In genomic region chr2:80542801-80543200, GRCm38 (mm10) we compare ENCODE assay signal across 15 mouse cellular contexts.
"Had no signal": no experiment of that assay in that cellular context is flagged by ENCODE, and none has a peak within 500 bp of the region (broad histone marks: within the 10 kb centered on the region; RNA-seq: fewer than 3 reads in every experiment).

No protein-coding gene starts in this region.

- H3K4me3 ChIP-seq: lung, embryonic 15.5 days; midbrain, embryonic 13.5 days; midbrain, embryonic 15.5 days; neural tube, embryonic 12.5 days; stomach, embryonic 15.5 days had no signal

- H3K4me1 ChIP-seq: lung, embryonic 15.5 days; midbrain, embryonic 13.5 days; midbrain, embryonic 15.5 days; neural tube, embryonic 12.5 days; stomach, embryonic 15.5 days had no signal

- ATAC-seq: lung, postnatal 0 days; midbrain, embryonic 13.5 days; midbrain, embryonic 15.5 days had no signal

- H3K9ac ChIP-seq: lung, embryonic 15.5 days; midbrain, embryonic 13.5 days; midbrain, embryonic 15.5 days; neural tube, embryonic 12.5 days; stomach, embryonic 15.5 days had no signal

- DNase-seq: lung, adult 2 months; lung, postnatal 14 days; lung, postnatal 36 days; right cerebral cortex, postnatal 14 days; thymus, adult 18-20 months; thymus, postnatal 14 days; thymus, postnatal 36 days had no signal

- H3K4me2 ChIP-seq: lung, embryonic 15.5 days; midbrain, embryonic 11.5 days; midbrain, embryonic 13.5 days; midbrain, embryonic 15.5 days; neural tube, embryonic 12.5 days; stomach, embryonic 15.5 days had no signal

- H3K27ac ChIP-seq: lung, embryonic 15.5 days; macrophage; midbrain, embryonic 13.5 days; midbrain, embryonic 15.5 days; neural tube, embryonic 12.5 days; stomach, embryonic 15.5 days had no signal

- H3K27me3 ChIP-seq: lung, embryonic 15.5 days; midbrain, embryonic 13.5 days; midbrain, embryonic 15.5 days; neural tube, embryonic 12.5 days; stomach, embryonic 15.5 days had no signal

- H3K9me3 ChIP-seq: lung, embryonic 15.5 days; midbrain, embryonic 13.5 days; midbrain, embryonic 15.5 days; neural tube, embryonic 12.5 days; stomach, embryonic 15.5 days had no signal
